Mouse (Mus musculus) neural tube, embryonic 10.5 days (tissue): ENCODE results near the gene Sgce.
"Not testable (repeated sequence)": the region's sequence is repeated elsewhere in the genome, so short reads cannot be mapped to it uniquely, and the experiment has no call there.

ENCODE experiments used
- DNase-seq: peaks from one replicate; pipeline ENCODE4 v3.0.0-alpha.2; 2017; ENCODE audit warnings: low spot score; ENCODE audit errors: extremely low spot score

Sgce gene

GRCm38 (mm10) chr6:4746696-4747439 lies at the start of gene Sgce, which contains the start of gene Peg10:
Gene Sgce (minus strand): TSS chr6:4747207.
Gene Peg10 (plus strand): TSS chr6:4747306.
- peak; percentile 87 for DNase-seq

GRCm38 (mm10) chr6:4796281-4796680 lies 49.3 kb upstream of the Sgce start:
- DNase-seq = no peak

- DNase-seq = no peak
These were observed 15.2 kb upstream of the Sgce start for GRCm38 (mm10) chr6:4762252-4762651.

GRCm38 (mm10) chr6:4761415-4762142 lies 14.6 kb upstream of the Sgce start:
- DNase-seq = not testable (repeated sequence)

GRCm38 (mm10) chr6:4754886-4755285 lies 7.9 kb upstream of the Sgce start:
- no peak for DNase-seq

- DNase-seq = no peak
These were observed 7.3 kb upstream of the Sgce start for GRCm38 (mm10) chr6:4754286-4754685.

- no peak for DNase-seq
These were observed 4.3 kb upstream of the Sgce start for GRCm38 (mm10) chr6:4751355-4751754.

GRCm38 (mm10) chr6:4749091-4749490 lies 2.1 kb upstream of the Sgce start:
- DNase-seq = peak; percentile 89

- DNase-seq = peak; percentile 61
These were observed 1.5 kb upstream of the Sgce start for GRCm38 (mm10) chr6:4748506-4748961.

- DNase-seq = peak; percentile 52
These were observed 884 bp upstream of the Sgce start for GRCm38 (mm10) chr6:4747677-4748505.

GRCm38 (mm10) chr6:4746036-4746695 lies 841 bp downstream of the Sgce start:
- DNase-seq = peak; percentile 32

GRCm38 (mm10) chr6:4740511-4740910 lies 6.5 kb downstream of the Sgce start:
- DNase-seq = no peak

GRCm38 (mm10) chr6:4739522-4740355 lies 7.3 kb downstream of the Sgce start:
- DNase-seq = no peak

- no peak for DNase-seq
These were observed 8.3 kb downstream of the Sgce start for GRCm38 (mm10) chr6:4738717-4739116.

- DNase-seq = peak; percentile 12
These were observed 8.9 kb downstream of the Sgce start for GRCm38 (mm10) chr6:4738034-4738629.

- DNase-seq = no peak
These were observed 10.6 kb downstream of the Sgce start for GRCm38 (mm10) chr6:4736372-4736771.

GRCm38 (mm10) chr6:4733208-4733607 lies 13.8 kb downstream of the Sgce start:
- no peak for DNase-seq

GRCm38 (mm10) chr6:4731675-4732074 lies 15.3 kb downstream of the Sgce start:
- DNase-seq = no peak

GRCm38 (mm10) chr6:4728305-4728704 lies 18.7 kb downstream of the Sgce start:
- no peak for DNase-seq
